Mouse (Mus musculus) neutrophil, adult 5-6 weeks (primary cell): ENCODE results near the gene Slc18a2. TPM values are rescaled to one million over a fixed set of nuclear protein-coding genes. Genes with fewer than 3 reads are reported as not detected.

Experiments
- total RNA-seq: library from RNA; stranded (forward); fragments of 200-1000 nt; gene quantifications from 2 replicates; pipeline ENCODE4 v1.2.3, GENCODE M21; 2017

Slc18a2 gene
- total RNA-seq, 1 experiment from 2014 or later: 1.0 TPM

Other genes with a start within 250 kb of the Slc18a2 start
- gene Shtn1, start 184.8 kb upstream of the Slc18a2 start, total RNA-seq: 0.81 and 0.86 TPM in 2 replicates
- not detected in 2 replicates for gene Vax1, start 90.8 kb upstream of the Slc18a2 start, total RNA-seq
- not detected in 2 replicates for gene Kcnk18, start 41.7 kb upstream of the Slc18a2 start, total RNA-seq
- 41.4 and 53.8 TPM in 2 replicates for gene Rps12-ps3, start 61.4 kb downstream of the Slc18a2 start, total RNA-seq
- gene Pdzd8, start 84.9 kb downstream of the Slc18a2 start, total RNA-seq: 54.5 and 65.5 TPM in 2 replicates
- not detected in 2 replicates for gene Emx2, start 197.5 kb downstream of the Slc18a2 start, total RNA-seq